ENCODE assay signal across 24 mouse cellular contexts in genomic region chr8:67598687-67599086, GRCm38 (mm10).
DNase-seq lines count a peak whose midpoint lies in the region; ATAC-seq and TF ChIP-seq lines count a peak whose summit lies in the region.
"Had no signal": no experiment of that assay in that cellular context is flagged by ENCODE, and none has a peak within 500 bp of the region (broad histone marks: within the 10 kb centered on the region; RNA-seq: fewer than 3 reads in every experiment).

No protein-coding gene starts in this region.

- no peak overlapping the region for H3K27ac ChIP-seq in kidney, embryonic 14.5 days (ENCODE audit: low read depth, low read length)
- no peak overlapping the region for H3K27ac ChIP-seq in kidney, adult 2 months (ENCODE audit: insufficient read depth, low read depth, low read length)
- H3K27ac ChIP-seq in kidney, embryonic 16.5 days (ENCODE audit: low read length), result no peak overlapping the region
- H3K27ac ChIP-seq in neural tube, embryonic 14.5 days (ENCODE audit: low read depth, low read length), result no peak overlapping the region
- H3K27ac ChIP-seq in neural tube, embryonic 15.5 days (replicated peaks), result no peak overlapping the region
- H3K27ac ChIP-seq: embryonic facial prominence, embryonic 10.5 days; embryonic facial prominence, embryonic 12.5 days; forebrain, embryonic 13.5 days; forebrain, embryonic 15.5 days had no signal

- ATAC-seq in kidney, embryonic 14.5 days (ENCODE audit: low FRiP score, low TSS enrichment), result peak; percentile 39; the same call in 1 of the 2 replicates
- ATAC-seq in kidney, embryonic 16.5 days (ENCODE audit: low FRiP score, low TSS enrichment), result peak; percentile 42; the same call in 1 of the 2 replicates
- peak; percentile 60 for ATAC-seq in neural tube, embryonic 14.5 days (ENCODE audit: low read depth)
- ATAC-seq in neural tube, embryonic 15.5 days (ENCODE audit: low FRiP score), result no peak
- ATAC-seq: activated CD4-positive, CD25-positive, alpha-beta regulatory T cell, adult 4 months; CD4-positive, CD25-positive, alpha-beta regulatory T cell, adult 4 months; forebrain, embryonic 13.5 days; forebrain, embryonic 15.5 days; Patski had no signal

- H3K4me3 ChIP-seq in kidney, embryonic 14.5 days (ENCODE audit: low read length), result no peak overlapping the region
- H3K4me3 ChIP-seq in kidney, adult 2 months (ENCODE audit: insufficient read depth, low read depth, low read length), result no peak overlapping the region
- H3K4me3 ChIP-seq in kidney, embryonic 16.5 days (ENCODE audit: low read length), result no peak overlapping the region
- no peak overlapping the region for H3K4me3 ChIP-seq in neural tube, embryonic 14.5 days (ENCODE audit: low read depth, low read length)
- no peak overlapping the region for H3K4me3 ChIP-seq in neural tube, embryonic 15.5 days (replicated peaks)
- H3K4me3 ChIP-seq: embryonic facial prominence, embryonic 10.5 days; embryonic facial prominence, embryonic 12.5 days; forebrain, embryonic 13.5 days; forebrain, embryonic 15.5 days had no signal

- no peaks in the 10 kb centered on the region for H3K27me3 ChIP-seq in kidney, embryonic 14.5 days (ENCODE audit: control insufficient read depth, insufficient read depth, low read length)
- H3K27me3 ChIP-seq in kidney, adult 2 months (replicated peaks; ENCODE audit: control insufficient read depth, insufficient read depth, low read length), result no peaks in the 10 kb centered on the region
- H3K27me3 ChIP-seq in kidney, embryonic 16.5 days (ENCODE audit: insufficient read depth, low read length), result no peaks in the 10 kb centered on the region
- H3K27me3 ChIP-seq in neural tube, embryonic 14.5 days (ENCODE audit: control insufficient read depth, insufficient read depth, low read length), result no peaks in the 10 kb centered on the region
- no peaks in the 10 kb centered on the region for H3K27me3 ChIP-seq in neural tube, embryonic 15.5 days (replicated peaks)
- H3K27me3 ChIP-seq: CH12.LX; embryonic facial prominence, embryonic 12.5 days; forebrain, embryonic 13.5 days; forebrain, embryonic 15.5 days; Patski had no signal

- no peak overlapping the region for H3K4me2 ChIP-seq in kidney, embryonic 14.5 days (replicated peaks; ENCODE audit: low read depth, low read length)
- H3K4me2 ChIP-seq in kidney, embryonic 16.5 days (replicated peaks; ENCODE audit: low read depth, low read length), result no peak overlapping the region
- H3K4me2 ChIP-seq in neural tube, embryonic 14.5 days (ENCODE audit: low read depth, low read length), result no peak overlapping the region
- H3K4me2 ChIP-seq in neural tube, embryonic 15.5 days, result no peak overlapping the region
- H3K4me2 ChIP-seq: embryonic facial prominence, embryonic 12.5 days; forebrain, embryonic 13.5 days; forebrain, embryonic 15.5 days had no signal

- TF ChIP-seq POLR2A in kidney, adult 2 months (IDR thresholded peaks at IDR 0.05; ENCODE audit: low read depth, low read length), result no peak

- H3K36me3 ChIP-seq in kidney, embryonic 14.5 days (ENCODE audit: control insufficient read depth, insufficient read depth, low read length), result no peaks in the 10 kb centered on the region
- no peaks in the 10 kb centered on the region for H3K36me3 ChIP-seq in kidney, adult 2 months (ENCODE audit: control insufficient read depth, insufficient read depth, low read length)
- no peaks in the 10 kb centered on the region for H3K36me3 ChIP-seq in kidney, embryonic 16.5 days (ENCODE audit: insufficient read depth, low read length)
- no peaks in the 10 kb centered on the region for H3K36me3 ChIP-seq in neural tube, embryonic 14.5 days (ENCODE audit: control insufficient read depth, insufficient read depth, low read length)
- H3K36me3 ChIP-seq in neural tube, embryonic 15.5 days, result no peaks in the 10 kb centered on the region
- H3K36me3 ChIP-seq: embryonic facial prominence, embryonic 10.5 days; embryonic facial prominence, embryonic 12.5 days; forebrain, embryonic 15.5 days; G1E had no signal

- H3K9me3 ChIP-seq in kidney, embryonic 14.5 days (ENCODE audit: control insufficient read depth, low read length), result no peaks in the 10 kb centered on the region
- peaks cover 4% of the 10 kb centered on the region; the same call in 1 of the 2 replicates for H3K9me3 ChIP-seq in kidney, embryonic 16.5 days (ENCODE audit: low read length)
- no peaks in the 10 kb centered on the region for H3K9me3 ChIP-seq in neural tube, embryonic 14.5 days (ENCODE audit: control insufficient read depth, low read length)
- H3K9me3 ChIP-seq in neural tube, embryonic 15.5 days (replicated peaks), result no peaks in the 10 kb centered on the region
- H3K9me3 ChIP-seq: embryonic facial prominence, embryonic 12.5 days; forebrain, embryonic 13.5 days; forebrain, embryonic 15.5 days had no signal

- no peak overlapping the region for H3K9ac ChIP-seq in kidney, embryonic 14.5 days (ENCODE audit: low read depth, low read length)
- H3K9ac ChIP-seq in kidney, embryonic 16.5 days (replicated peaks; ENCODE audit: low read length), result no peak overlapping the region
- no peak overlapping the region for H3K9ac ChIP-seq in neural tube, embryonic 14.5 days (replicated peaks; ENCODE audit: low read depth, low read length)
- no peak overlapping the region for H3K9ac ChIP-seq in neural tube, embryonic 15.5 days (replicated peaks)
- H3K9ac ChIP-seq: embryonic facial prominence, embryonic 12.5 days; forebrain, embryonic 13.5 days; forebrain, embryonic 15.5 days had no signal

- 45% methylated on average over 3 of the region's 3 CpGs for WGBS in kidney, embryonic 14.5 days
- 25% methylated on average over 3 of the region's 3 CpGs for WGBS in kidney, adult 2 months
- 24% methylated on average over 3 of the region's 3 CpGs for WGBS in kidney, embryonic 16.5 days
- 50% methylated on average over 3 of the region's 3 CpGs for WGBS in neural tube, embryonic 14.5 days
- 35% methylated on average over 3 of the region's 3 CpGs for WGBS in neural tube, embryonic 15.5 days

- H3K4me1 ChIP-seq in kidney, embryonic 14.5 days (ENCODE audit: control insufficient read depth, insufficient read depth, low read length), result no peaks in the 10 kb centered on the region
- no peaks in the 10 kb centered on the region for H3K4me1 ChIP-seq in kidney, adult 2 months (ENCODE audit: control insufficient read depth, insufficient read depth, low read length)
- H3K4me1 ChIP-seq in kidney, embryonic 16.5 days (ENCODE audit: insufficient read depth, low read length), result no peaks in the 10 kb centered on the region
- H3K4me1 ChIP-seq in neural tube, embryonic 14.5 days (ENCODE audit: control insufficient read depth, insufficient read depth, low read length), result no peaks in the 10 kb centered on the region
- peaks cover 7% of the 10 kb centered on the region; the same call in 1 of the 2 replicates for H3K4me1 ChIP-seq in neural tube, embryonic 15.5 days
- H3K4me1 ChIP-seq: embryonic facial prominence, embryonic 10.5 days; embryonic facial prominence, embryonic 12.5 days; forebrain, embryonic 13.5 days; forebrain, embryonic 15.5 days had no signal

- no peak for TF ChIP-seq CTCF in kidney, adult 2 months (conservative IDR thresholded peaks at IDR 0.05; ENCODE audit: insufficient read depth, insufficient read length, low read depth, low read length)

- no peak for DNase-seq in kidney, adult 2 months
- DNase-seq in kidney, adult 11 months, result no peak
- DNase-seq: adrenal gland, adult 8-10 months; adrenal gland, postnatal 14 days; adrenal gland, postnatal 36 days; B cell, adult 2 months; cerebellum, adult 11-12 months; cerebellum, adult 2 months; cerebellum, adult 9-10 months; cerebellum, postnatal 10 days; cerebellum, postnatal 25 days had no signal
